Mouse (Mus musculus): ENCODE data around the gene Hoxa3. TPM values are rescaled to one million over a fixed set of nuclear protein-coding genes. Genes with fewer than 3 reads are reported as not detected.

The Hoxa3 gene
- polyA plus RNA-seq, 1 experiment from 2014 or later: not detected

Other genes starting within 250 kb of the Hoxa3 start
- 14.2 TPM for gene Skap2, start 200.8 kb downstream of the Hoxa3 start, polyA plus RNA-seq (2017; shearing (Covaris generic))
- gene Hoxa1, start 55.0 kb downstream of the Hoxa3 start, polyA plus RNA-seq (2017; shearing (Covaris generic)): not detected
- gene Hoxa2, start 48.5 kb downstream of the Hoxa3 start, polyA plus RNA-seq (2017; shearing (Covaris generic)): not detected
- not detected for gene 5730596B20Rik, start 35.8 kb downstream of the Hoxa3 start, polyA plus RNA-seq (2017; shearing (Covaris generic))
- not detected for gene Hoxa4, start 21.6 kb downstream of the Hoxa3 start, polyA plus RNA-seq (2017; shearing (Covaris generic))
- gene Hoxa5, start 8.7 kb downstream of the Hoxa3 start, polyA plus RNA-seq (2017; shearing (Covaris generic)): not detected
- gene Hoxa6, start 4.6 kb downstream of the Hoxa3 start, polyA plus RNA-seq (2017; shearing (Covaris generic)): not detected
- not detected for gene Gm28308, start within 50 bp of the Hoxa3 start, polyA plus RNA-seq (2017; shearing (Covaris generic))
- gene Hoxa7, start 8.5 kb upstream of the Hoxa3 start, polyA plus RNA-seq (2017; shearing (Covaris generic)): 1.9 TPM
- 0.90 TPM for gene Hoxa9, start 17.8 kb upstream of the Hoxa3 start, polyA plus RNA-seq (2017; shearing (Covaris generic))
- gene Hoxa10, start 27.5 kb upstream of the Hoxa3 start, polyA plus RNA-seq (2017; shearing (Covaris generic)): not detected
- gene Hoxa11, start 32.5 kb upstream of the Hoxa3 start, polyA plus RNA-seq (2017; shearing (Covaris generic)): not detected
- not detected for gene Hoxa13, start 47.5 kb upstream of the Hoxa3 start, polyA plus RNA-seq (2017; shearing (Covaris generic))
- gene Evx1, start 100.2 kb upstream of the Hoxa3 start, polyA plus RNA-seq (2017; shearing (Covaris generic)): 0.55 TPM